Mouse (Mus musculus): Measurements from ENCODE around the gene Efnb2.

- TF ChIP-seq CTCF (IDR thresholded peaks at IDR 0.05; ENCODE audit: insufficient read depth, low read length) (no peak), POLR2A (IDR thresholded peaks at IDR 0.05; ENCODE audit: borderline replicate concordance, extremely low read depth, low read depth, low read length) (no peak)
These were observed 67.2 kb downstream of the Efnb2 start for GRCm38 (mm10) chr8:8593812-8594211.

Data from lung, adult 2 months (tissue).